Mouse (Mus musculus): ENCODE data around the gene Slc31a2.

The Slc31a2 gene

DNA sequence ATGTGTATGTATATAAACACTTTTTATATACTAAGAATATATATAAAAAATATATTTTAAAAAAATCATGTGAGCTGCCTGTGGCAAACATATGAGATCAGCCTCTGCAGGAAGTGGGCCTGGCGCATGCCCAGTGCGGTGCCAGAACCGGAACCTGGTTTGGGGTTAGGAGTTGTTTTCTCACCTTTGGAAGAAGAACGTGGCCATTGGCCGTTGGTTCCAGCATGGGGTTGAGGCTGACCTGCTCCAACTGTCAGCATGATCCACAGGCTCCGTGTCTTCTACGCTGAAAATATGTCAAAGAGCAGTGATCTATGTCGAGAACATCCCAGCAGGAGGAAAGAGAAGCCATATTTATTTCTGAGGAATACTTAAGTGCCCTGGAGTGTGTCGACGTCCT, 11.6 kb downstream of the Slc31a2 start:
- ChIA-PET CTCF (interaction anchor here in 2 of 4 experiments (0.9 to 2.0 kb wide), 3 partner anchors 10 to 11 kb away, joined by 3 to 6 read pairs (median 5); no protein-coding TSS in a partner anchor), POLR2A (interaction anchor here in 2 of 4 experiments (0.6 to 1.2 kb wide), 3 partner anchors 23 to 179 kb away, joined by 3 read pairs; no protein-coding TSS in a partner anchor)

DNA sequence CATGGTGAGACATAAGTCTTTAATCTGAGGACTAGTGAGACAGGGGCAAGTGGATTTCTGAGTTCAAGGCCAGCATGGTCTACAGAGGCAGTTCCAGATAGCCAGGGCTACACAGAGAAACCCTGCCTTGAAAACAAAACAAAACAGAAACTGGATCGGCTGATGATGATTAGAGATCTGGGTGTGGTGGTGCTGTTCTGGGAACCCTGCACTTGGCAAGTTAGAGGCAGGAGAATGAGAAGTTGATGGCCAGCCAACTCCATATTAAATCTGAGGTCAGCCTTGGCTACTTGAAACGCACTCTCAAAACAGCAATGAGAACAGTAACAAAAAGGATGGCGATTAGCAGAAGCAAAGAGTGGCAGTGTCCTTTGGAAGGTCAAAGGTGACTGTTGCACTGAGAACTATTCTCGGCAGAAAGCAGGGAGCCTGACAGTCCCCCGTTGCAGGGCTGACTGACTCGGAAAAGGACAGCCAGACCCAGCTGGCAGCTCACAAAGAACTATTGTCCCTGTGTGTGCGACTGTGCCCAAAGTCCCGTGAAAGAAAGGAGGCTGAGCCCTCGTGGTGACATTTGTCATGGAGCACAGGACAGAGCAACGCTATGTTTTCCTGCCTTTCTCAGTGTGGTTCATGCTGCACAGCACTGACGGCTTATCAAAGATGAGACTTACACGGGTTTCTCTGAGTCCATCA, 12.6 kb downstream of the Slc31a2 start:
- POLR2A ChIA-PET: interaction anchor here in 2 of 4 experiments (0.6 to 1.4 kb wide), 7 partner anchors 9 to 178 kb away, joined by 3 read pairs; partner anchors contain the start of gene Slc31a2 (in 1 of the 2)
- CTCF ChIA-PET: interaction anchor here in 2 of 4 experiments (0.9 to 2.0 kb wide), 3 partner anchors 10 to 12 kb away, joined by 3 to 6 read pairs (median 5); no protein-coding TSS in a partner anchor

DNA sequence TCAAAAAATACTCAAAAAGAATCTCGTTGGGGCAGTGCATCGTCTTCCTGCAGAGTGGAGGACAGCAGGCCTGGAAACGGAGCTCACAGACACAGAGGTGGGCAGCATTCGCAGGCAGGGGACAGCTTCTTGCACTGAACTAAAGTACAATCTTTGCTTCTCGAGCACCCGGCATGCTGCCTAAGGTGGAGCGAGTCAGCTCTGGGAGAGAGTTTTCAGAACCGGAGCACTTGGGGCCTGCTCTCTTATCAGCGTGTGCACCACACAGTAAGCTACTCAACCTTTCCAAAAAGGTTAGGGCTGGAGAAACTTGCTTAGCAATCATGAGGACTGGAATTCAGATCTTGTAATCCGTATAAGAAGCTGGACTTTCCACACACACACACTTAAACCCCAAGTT, 14.3 kb downstream of the Slc31a2 start:
- ChIA-PET POLR2A (interaction anchor here in 2 of 4 experiments (0.8 to 1.4 kb wide), 4 partner anchors 7 to 88 kb away, joined by 3 read pairs; no protein-coding TSS in a partner anchor), CTCF (interaction anchor here in 2 of 4 experiments (0.7 to 1.5 kb wide), 4 partner anchors 13 to 30 kb away, joined by 3 to 4 read pairs (median 4); no protein-coding TSS in a partner anchor)

DNA sequence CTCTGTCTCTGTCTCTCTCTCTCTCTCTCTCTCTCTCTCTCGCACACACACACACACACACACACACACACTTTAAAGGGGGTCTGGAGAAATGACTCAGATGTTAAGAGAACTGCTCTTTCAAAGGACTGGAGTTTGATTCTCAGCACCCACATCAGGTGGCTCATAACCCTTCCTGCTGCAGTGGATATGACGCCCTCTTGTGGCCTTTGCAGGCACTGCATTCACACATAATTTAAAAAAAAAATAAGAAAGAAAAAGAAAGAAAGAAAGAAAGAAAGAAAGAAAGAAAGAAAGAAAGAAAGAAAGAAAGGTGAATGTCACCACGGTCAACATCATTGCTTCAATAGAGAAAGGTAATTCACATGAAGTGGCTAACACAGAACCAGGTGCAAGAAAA, 14.9 kb downstream of the Slc31a2 start:
- ChIA-PET POLR2A (interaction anchor here in 2 of 4 experiments (0.9 to 1.4 kb wide), 2 partner anchors 28 to 87 kb away, joined by 3 read pairs; no protein-coding TSS in a partner anchor), CTCF (interaction anchor here in 2 of 4 experiments (0.7 to 1.5 kb wide), 3 partner anchors 14 to 26 kb away, joined by 3 to 4 read pairs (median 4); no protein-coding TSS in a partner anchor)

DNA sequence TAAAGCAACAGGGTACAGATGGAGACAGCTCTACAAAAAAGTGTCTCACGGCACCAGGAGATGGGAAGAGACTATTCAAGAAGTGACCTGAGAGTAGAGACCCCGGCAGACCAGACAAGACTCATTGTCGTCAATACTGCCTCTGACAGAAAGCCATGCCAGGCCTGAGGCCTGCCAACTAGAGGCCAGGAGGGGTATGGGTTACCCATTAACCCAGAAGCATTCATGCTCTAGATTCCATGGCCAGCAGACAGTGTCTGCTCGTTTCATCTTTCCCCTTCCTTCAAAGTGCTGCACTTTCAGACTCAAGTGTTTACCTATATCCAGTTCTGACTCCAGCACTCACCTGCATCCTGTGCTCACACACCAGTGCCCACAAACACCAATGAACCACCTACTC, 15.7 kb downstream of the Slc31a2 start:
- POLR2A ChIA-PET: no interaction called here
- CTCF ChIA-PET: interaction anchor here in 1 of 4 experiments (0.8 kb wide), 1 partner anchor 11 kb away, joined by 3 read pairs; no protein-coding TSS in a partner anchor

DNA sequence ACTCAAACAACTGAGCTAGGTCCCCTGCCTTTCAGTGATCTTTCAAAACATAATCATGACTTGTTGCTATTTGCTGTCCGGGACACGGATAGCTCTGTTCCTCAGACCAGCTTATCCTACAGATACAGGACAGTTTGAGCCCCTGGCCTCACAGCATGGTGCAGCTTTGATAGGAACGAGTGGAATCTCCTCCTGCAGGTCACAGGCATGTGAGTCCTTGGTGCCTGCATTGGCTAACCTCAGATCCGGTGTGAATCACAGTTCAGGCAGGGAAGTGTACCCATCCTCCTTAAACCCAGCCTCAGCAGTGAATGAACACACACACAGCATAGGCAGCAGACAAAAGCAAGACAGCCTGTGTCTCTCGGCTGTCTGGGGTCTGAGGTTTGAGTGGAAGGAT, 19.0 kb downstream of the Slc31a2 start:
- ChIA-PET CTCF (interaction anchor here in 2 of 4 experiments (0.8 to 2.1 kb wide), 3 partner anchors 18 to 30 kb away, joined by 3 to 8 read pairs (median 5); no protein-coding TSS in a partner anchor), POLR2A (interaction anchor here in 3 of 4 experiments (0.6 to 2.0 kb wide), 5 partner anchors 25 to 79 kb away, joined by 3 to 9 read pairs (median 4); partner anchors contain the start of genes Fkbp15 (in 1 of the 3) and Slc31a1 (in 1 of the 3))

DNA sequence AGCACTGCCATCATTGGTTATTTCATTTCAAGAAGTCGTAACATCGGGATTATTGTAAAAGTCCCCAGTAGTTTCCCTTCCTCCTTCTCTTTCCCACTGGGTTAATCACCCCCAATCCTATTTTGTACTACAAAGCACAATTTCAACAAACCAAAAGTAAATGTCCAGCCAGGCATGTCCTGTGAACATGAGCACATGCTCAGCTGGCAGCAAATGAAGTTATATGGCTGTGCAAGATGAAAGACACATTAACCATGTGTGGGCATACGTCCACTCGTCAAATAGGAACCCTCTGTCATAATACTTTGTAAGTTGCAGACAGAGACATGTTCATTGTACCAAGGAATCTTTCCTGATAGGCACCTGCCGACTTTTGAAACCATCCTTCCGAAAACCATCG, 20.6 kb downstream of the Slc31a2 start:
- CTCF ChIA-PET: interaction anchor here in 1 of 4 experiments (0.7 kb wide), 1 partner anchor 77 kb away, joined by 3 read pairs; the partner anchor contains the start of gene Fkbp15
- POLR2A ChIA-PET: interaction anchor here in 3 of 4 experiments (0.5 to 1.7 kb wide), 8 partner anchors 16 to 116 kb away, joined by 3 to 4 read pairs (median 4); partner anchors contain the start of genes Fkbp15 (in 2 of the 3) and Slc31a1 (in 2 of the 3)

DNA sequence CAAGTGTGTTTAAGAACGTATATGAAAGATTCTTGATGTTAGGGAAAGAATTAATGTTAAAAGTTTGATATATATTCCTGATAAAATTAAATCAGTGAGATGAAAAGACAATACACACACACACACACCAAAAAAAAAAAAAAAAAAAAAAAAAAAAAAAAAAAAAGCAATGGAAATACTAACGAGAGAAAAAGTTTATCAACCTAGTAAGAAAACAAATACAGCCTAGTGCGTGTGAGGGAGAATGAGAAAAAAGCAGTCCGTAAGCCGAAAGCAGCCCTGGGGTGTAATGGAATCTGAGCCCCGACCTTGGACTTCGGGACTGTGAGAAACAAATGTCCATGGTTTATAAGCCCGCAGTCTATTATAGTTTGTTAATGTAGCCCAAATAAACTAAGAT, 23.2 kb downstream of the Slc31a2 start:
- POLR2A ChIA-PET: interaction anchor here in 2 of 4 experiments (0.7 to 6.3 kb wide), 8 partner anchors 12 to 742 kb away, joined by 3 to 37 read pairs (median 3); partner anchors contain the start of genes Fkbp15 (in 1 of the 2) and Slc31a1 (in 1 of the 2)
- CTCF ChIA-PET: interaction anchor here in 1 of 4 experiments (0.7 kb wide), 1 partner anchor 18 kb away, joined by 3 read pairs; no protein-coding TSS in a partner anchor

DNA sequence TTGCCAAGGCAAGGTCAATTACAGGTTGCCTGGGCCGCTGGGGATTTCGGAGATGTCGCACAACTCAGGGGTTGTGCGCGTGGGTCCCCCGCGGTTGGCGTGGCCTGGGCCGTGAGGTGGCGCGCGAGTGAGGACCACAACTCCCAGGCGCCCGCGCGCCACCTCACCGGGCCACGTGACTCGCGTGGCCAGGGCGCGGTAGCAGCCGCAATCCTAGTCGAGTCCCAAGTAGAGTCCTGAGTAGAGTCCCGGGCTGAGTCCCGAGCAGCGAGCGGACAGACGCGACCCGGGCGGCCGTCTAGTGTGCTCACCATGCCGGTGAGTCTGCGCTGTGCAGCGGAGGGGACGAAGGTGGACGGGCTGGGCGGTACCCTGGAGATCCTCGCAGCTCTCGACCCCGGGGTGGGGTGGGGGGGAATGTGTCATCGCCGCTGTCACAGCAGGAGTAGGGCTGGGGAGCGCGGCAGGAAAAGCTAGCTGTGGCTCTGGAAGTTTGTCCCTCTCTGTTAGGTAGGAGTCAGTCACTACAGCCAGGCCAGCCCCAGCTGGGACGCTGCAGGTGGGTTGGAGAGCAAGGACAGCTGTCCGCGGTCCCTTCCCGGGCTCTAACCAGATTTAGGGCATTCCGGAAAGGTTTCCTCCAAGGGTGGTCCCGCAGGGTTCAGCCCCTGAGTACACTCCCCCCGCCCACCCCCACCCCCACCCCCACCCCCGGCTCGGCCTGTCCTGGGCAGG, 24.1 kb downstream of the Slc31a2 start:
- ChIA-PET CTCF (no interaction called here), POLR2A (interaction anchor here in 3 of 4 experiments (1.0 to 6.3 kb wide), 10 partner anchors 11 to 216 kb away, joined by 3 to 37 read pairs (median 3); partner anchors contain the start of genes Fkbp15 (in 2 of the 3) and Slc31a1 (in 2 of the 3))

DNA sequence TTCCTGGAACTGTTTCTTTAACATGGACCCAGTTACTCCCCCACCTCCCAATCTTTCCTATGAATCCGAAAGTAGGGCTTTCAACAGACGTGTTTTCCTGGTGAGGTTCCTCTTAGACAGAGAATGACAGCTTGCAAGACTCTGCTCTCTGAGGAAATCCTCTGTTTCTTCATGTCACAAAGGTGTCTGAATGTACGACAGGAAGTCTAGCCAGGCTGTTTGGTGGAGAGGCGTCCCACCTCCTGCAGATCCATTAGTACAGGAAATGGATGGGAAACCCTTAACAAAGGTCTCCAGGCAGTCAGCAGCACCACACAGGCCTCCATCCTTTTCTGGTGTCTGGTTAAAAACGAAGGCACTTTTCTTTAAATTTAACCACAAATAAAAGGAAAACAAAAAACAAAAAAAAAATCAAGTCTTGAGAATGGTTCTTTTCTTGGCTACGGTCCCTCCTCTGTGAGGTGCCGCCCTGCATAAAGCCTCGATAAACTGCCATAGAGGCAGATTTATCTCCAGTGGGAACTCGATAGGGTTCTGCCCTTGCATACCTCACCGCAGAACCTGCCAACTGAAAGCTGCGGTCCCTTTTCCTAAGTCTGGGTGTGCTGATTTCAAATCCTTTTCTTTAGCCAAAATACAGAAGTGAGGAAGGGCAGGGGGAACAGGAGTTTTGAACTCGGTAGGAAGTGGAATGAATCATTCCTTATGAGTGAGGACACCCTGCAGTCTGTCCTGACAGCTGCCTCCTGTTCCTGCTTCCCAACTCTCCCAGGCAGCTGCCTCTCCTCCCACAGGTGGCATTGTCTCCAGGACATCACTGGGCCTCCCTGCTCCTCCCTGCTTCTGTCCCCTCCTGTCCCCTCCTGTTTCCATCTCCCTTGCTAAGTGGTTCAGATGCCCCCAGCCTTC, 24.9 kb downstream of the Slc31a2 start:
- POLR2A ChIA-PET: interaction anchor here in 3 of 4 experiments (0.8 to 6.3 kb wide), 16 partner anchors 10 to 215 kb away, joined by 3 to 37 read pairs (median 3); partner anchors contain the start of genes Fkbp15 (in 2 of the 3) and Slc31a1 (in 2 of the 3)
- CTCF ChIA-PET: interaction anchor here in 1 of 4 experiments (0.6 kb wide), 1 partner anchor 24 kb away, joined by 3 read pairs; no protein-coding TSS in a partner anchor

DNA sequence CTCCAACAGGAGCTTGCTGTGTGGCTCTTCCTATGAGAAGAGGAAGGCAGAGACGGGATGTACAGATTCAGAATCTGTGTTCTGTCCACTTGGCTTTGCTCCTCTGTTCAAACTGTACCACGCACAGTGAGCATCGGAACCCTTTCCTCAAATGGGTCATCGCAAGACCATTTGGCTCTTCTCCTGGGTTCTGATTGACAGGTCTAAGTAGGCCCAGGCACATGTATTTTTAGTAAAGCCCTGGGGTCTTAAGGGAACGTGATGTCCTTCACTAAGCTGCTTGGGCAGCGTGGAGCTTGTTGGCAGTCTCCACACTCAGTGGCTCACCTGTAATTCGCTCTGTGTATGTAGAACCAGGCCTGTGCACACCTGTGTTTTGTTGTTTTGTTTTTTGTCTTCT, 26.9 kb downstream of the Slc31a2 start:
- POLR2A ChIA-PET: interaction anchor here in 3 of 4 experiments (0.8 to 6.3 kb wide), 9 partner anchors 8 to 167 kb away, joined by 3 to 37 read pairs (median 8); partner anchors contain the start of genes Fkbp15 (in 2 of the 3) and Slc31a1 (in 2 of the 3)
- CTCF ChIA-PET: interaction anchor here in 1 of 4 experiments (0.9 kb wide), 1 partner anchor 166 kb away, joined by 4 read pairs; no protein-coding TSS in a partner anchor

DNA sequence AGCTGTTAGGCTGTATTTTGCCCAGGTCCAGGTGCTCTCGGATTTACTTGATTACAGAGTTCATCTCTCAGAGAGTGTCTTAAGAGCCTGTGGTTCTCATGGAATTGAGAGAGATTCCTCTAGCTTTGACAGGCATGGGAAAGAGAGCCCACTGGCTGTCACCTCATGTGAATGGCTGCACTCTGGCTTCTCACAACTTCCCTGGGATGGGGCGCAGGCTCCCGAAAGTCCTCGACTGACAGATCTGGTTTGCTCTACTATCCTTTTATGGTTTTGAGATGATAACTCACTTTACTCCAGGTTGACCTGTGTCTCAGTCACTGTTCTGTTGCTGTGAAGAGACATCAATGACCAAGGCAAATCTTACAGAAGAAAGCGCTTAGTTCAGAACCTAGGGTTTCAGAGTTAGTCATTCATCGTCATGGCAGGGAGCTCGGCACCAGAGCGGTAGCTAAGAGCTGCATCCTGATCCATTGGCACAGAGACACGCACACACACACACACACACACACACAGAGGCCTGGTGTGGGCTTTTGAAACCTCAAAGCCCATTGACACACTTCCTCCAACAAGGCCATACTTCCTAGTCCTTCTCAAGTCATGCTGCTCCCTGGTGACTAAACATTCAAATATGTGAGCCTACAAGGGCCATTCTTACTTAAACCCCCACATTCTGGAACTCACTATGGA, 28.6 kb downstream of the Slc31a2 start:
- CTCF ChIA-PET: no interaction called here
- POLR2A ChIA-PET: interaction anchor here in 3 of 4 experiments (0.7 to 1.8 kb wide), 6 partner anchors 13 to 125 kb away, joined by 3 to 5 read pairs (median 4); partner anchors contain the start of genes Fkbp15 (in 2 of the 3) and Slc31a1 (in 2 of the 3)

DNA sequence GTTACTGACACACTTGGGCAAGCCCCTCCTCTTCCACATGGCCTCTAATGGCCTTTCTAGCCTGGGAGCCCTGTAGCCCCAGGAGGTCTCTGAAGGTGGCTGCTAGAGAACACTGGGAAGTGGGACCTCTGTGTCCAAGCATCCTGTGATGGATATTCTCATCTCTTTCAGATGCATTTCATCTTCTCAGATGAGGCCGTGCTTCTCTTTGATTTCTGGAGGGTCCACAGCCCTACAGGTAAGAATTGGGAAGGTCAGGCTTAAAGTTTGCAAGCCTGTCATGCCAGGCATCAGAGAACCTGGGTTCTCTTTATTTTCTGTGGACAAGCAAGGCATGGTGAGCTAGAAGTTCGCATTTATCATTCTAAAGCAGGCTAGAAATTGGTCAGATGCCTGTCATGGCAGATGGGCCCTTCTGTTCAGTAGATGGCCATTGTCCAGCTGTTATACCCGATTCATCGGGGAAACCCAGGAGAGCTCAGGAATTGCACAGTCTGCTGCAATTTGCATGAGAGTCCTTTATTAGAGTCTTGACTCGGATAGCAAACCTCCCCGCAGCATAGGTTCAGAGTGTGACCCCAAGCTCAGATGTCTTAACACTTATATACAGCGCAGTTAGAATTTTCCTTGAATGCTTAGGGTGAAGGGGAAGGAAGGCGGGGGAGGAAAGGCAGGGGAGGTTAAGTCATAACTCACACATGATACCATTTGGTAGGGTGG, 30.3 kb downstream of the Slc31a2 start:
- CTCF ChIA-PET: interaction anchor here in 1 of 4 experiments (0.6 kb wide), 1 partner anchor 341 kb away, joined by 10 read pairs; no protein-coding TSS in a partner anchor

DNA sequence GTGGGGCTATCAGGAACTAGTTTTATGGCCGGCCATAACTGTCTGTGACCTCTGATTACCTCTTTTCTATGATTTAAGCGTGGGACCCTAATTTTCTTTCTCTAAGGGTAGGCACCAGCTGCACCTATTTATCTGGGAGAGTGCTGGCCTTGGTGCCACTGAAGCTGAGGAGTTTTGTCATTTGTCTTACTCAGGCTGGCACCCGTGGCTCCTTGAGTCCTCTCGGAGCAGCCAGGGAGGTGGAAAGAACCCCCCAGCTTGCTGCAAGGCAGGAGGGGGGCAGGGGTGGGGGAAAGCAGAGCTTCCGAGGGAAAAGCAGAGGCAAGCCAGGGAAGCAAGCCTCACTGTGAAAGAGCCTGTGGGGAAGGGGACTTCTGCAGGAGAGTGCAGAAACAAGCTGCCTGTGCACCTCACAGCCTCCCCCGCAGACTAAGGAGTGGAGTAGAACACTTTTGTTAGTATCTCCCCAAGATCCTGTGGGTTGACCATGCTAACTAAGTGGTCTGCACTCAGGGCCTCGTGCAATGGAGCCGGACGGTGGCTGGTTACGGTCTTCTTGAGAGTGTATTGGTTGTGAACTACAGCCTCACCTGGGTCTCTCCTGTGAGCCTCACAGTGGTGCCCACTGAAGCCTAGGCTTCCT, 31.0 kb downstream of the Slc31a2 start:
- CTCF ChIA-PET: no interaction called here
- POLR2A ChIA-PET: interaction anchor here in 2 of 4 experiments (1.1 to 3.7 kb wide), 6 partner anchors 9 to 79 kb away, joined by 3 to 30 read pairs (median 6); partner anchors contain the start of genes Fkbp15 (in 1 of the 2) and Slc31a1 (in 1 of the 2)

More for the DNA sequence above, 30.3 kb downstream of the Slc31a2 start:
- POLR2A ChIA-PET: interaction anchor here in 2 of 4 experiments (1.1 to 3.7 kb wide), 6 partner anchors 8 to 80 kb away, joined by 3 to 30 read pairs (median 4); partner anchors contain the start of genes Fkbp15 (in 1 of the 2) and Slc31a1 (in 1 of the 2)

DNA sequence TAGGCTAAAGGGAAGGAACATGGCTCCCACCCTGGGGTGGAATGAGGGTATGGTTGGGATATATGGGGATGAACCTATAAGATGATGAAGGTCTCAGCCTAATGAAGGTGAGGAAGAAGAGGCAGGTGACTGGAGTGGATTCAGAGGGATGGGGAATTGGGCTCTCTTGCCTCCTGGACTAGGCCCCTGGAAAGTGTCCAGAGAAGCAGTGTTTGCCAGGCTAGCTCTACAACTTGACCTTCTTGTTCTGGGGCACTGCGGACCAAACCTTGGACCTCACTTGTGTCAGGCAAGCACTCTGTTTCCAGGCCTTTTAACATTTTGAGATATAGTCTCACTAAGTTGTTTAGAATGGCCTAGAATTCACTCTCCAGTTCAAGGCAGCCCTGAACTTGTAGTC, 32.4 kb downstream of the Slc31a2 start:
- CTCF ChIA-PET: interaction anchor here in 1 of 4 experiments (0.6 kb wide), 1 partner anchor 15 kb away, joined by 3 read pairs; no protein-coding TSS in a partner anchor
- POLR2A ChIA-PET: interaction anchor here in 2 of 4 experiments (1.2 to 3.7 kb wide), 2 partner anchors 11 to 66 kb away, joined by 6 to 30 read pairs; partner anchors contain the start of genes Fkbp15 (in 1 of the 2) and Slc31a1 (in 1 of the 2)
